Mouse (Mus musculus) forebrain, postnatal 0 days (tissue): ENCODE data around the gene Fam193a. TPM values are rescaled to one million over a fixed set of nuclear protein-coding genes. Genes with fewer than 3 reads are reported as not detected.

Experiments
- ATAC-seq: fragments of 200-750 bp; cut with Nextera tagmentation; 2 replicates; pipeline ENCODE4 v1.8.0; 2017; ENCODE audit warnings: mild to moderate bottlenecking, moderate library complexity
- DNase-seq: peaks from one replicate; pipeline ENCODE4 v3.0.0-alpha.2; 2015
- H3K27ac ChIP-seq: fragments of 300-500 bp; sonication (generic); 2 replicates; pipeline ENCODE4 v1.5.1; 2014; ENCODE audit warnings: low read depth, mild to moderate bottlenecking, antibody characterized with exemption, low read length, moderate library complexity, mixed read lengths
- H3K27me3 ChIP-seq: fragments of 300-500 bp; sonication (generic); 2 replicates; pipeline ENCODE4 v1.6.1; 2014; ENCODE audit warnings: mild to moderate bottlenecking, low read length, mixed read lengths; ENCODE audit not compliant: insufficient read depth
- H3K36me3 ChIP-seq: fragments of 300-500 bp; sonication (generic); 2 replicates; pipeline ENCODE4 v1.6.1; 2014; ENCODE audit warnings: mild to moderate bottlenecking, moderate library complexity; ENCODE audit not compliant: insufficient read depth
- H3K4me1 ChIP-seq: fragments of 300-500 bp; sonication (generic); 2 replicates; pipeline ENCODE4 v1.6.1; 2014; ENCODE audit warnings: antibody characterized with exemption; ENCODE audit not compliant: insufficient read depth
- H3K4me2 ChIP-seq: fragments of 300-500 bp; sonication (generic); 2 replicates; pipeline ENCODE4 v1.6.1; 2014; ENCODE audit warnings: low read depth, mild to moderate bottlenecking, moderate library complexity
- H3K4me3 ChIP-seq: fragments of 300-500 bp; sonication (generic); 2 replicates; pipeline ENCODE4 v1.5.1; 2014; ENCODE audit warnings: low read depth, low read length, mixed read lengths
- H3K9ac ChIP-seq: fragments of 300-500 bp; sonication (generic); 2 replicates; pipeline ENCODE4 v1.6.1; 2014; ENCODE audit warnings: mild to moderate bottlenecking
- H3K9me3 ChIP-seq: fragments of 300-500 bp; sonication (generic); 2 replicates; pipeline ENCODE4 v1.6.1; 2016; ENCODE audit warnings: low read length
- CTCF ChIP-seq: sonication (generic); IDR thresholded peaks from 2 replicates; pipeline ENCODE4 v1.5.1; 2016; ENCODE audit warnings: antibody characterized with exemption, control low read depth, low read depth
- WGBS: fragments of 180-500 bp; shearing (Covaris S2); extraction: QIAGEN DNeasy Blood & Tissue Kit; methylation state at CpG from one replicate; pipeline ENCODE4 v1.1.7; 2014; 5-methylcytosine and 5-hydroxymethylcytosine counted together
- polyA plus RNA-seq: library from polyadenylated mRNA; unstranded; fragments of >200 nt; fragmentation: Nextera tagmentation; extraction: Ambion mirVana; gene quantifications from 2 replicates; pipeline ENCODE4 v1.2.1, GENCODE M21; 2015
- total RNA-seq: library from RNA; depleted of rRNA; stranded (reverse); fragments of >200 nt; gene quantifications from 2 replicates; pipeline ENCODE4 v1.2.3, GENCODE M21; 2014; rRNA removed

The Fam193a gene
- total and polyA plus RNA-seq, 2 experiments from 2014 or later = 9.8 to 44.5 TPM

DNA sequence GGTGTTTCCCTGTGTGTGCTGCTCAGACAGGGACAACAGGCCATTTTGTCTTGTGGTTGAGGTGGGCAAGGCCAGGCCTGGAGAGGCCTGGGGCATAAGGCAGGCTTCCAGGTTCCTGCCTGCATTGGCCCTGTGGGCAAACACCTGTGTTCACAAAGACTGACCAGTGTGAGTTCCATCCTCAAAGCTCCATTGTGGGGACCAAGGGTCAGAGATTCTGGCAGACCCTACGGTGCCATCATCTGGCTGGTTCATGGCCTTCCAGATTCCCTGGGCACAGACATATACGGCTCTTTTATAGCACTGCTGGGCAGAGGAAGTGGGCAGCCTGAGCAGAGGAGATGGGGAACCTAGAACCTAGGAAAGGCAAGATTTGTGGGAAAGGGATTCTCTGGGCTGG lies 157.6 kb downstream of the Fam193a start:
- H3K4me1 ChIP-seq = no peaks in the 10 kb centered on the region
- no peak for DNase-seq
- H3K9ac ChIP-seq = no peak overlapping the region
- H3K4me3 ChIP-seq = no peak overlapping the region
- H3K27me3 ChIP-seq = no peaks in the 10 kb centered on the region
- no peak for TF ChIP-seq CTCF
- no peak for ATAC-seq
- 77% methylated on average over 2 of the region's 2 CpGs for WGBS
- no peak overlapping the region for H3K4me2 ChIP-seq
- H3K9me3 ChIP-seq = no peaks in the 10 kb centered on the region
- H3K27ac ChIP-seq = no peak overlapping the region
- H3K36me3 ChIP-seq = no peaks in the 10 kb centered on the region

DNA sequence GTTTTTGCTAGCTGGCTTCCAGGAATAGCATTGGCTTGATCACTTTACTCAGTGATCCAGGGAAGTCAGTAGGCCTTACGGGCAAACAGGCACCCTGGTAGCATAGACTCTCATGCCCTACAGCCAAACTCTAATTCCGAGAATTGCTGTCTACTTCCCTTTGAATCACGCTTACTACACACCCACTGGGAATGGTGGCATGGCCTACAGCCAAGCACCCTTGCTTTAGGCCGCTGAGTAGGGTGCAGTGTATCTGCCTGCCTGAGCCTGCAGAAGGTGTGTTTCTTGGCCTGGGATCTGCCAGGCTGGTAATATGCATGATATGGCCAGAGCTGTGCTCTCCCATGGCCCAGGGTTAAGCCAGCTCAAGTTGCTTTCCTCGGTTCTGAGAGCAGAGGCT lies 159.0 kb downstream of the Fam193a start:
- TF ChIP-seq CTCF = no peak
- Histone ChIP-seq H3K4me1 (no peaks in the 10 kb centered on the region), H3K27ac (no peak overlapping the region), H3K4me3 (no peak overlapping the region), H3K27me3 (no peaks in the 10 kb centered on the region), H3K9ac (no peak overlapping the region), H3K36me3 (no peaks in the 10 kb centered on the region), H3K9me3 (no peaks in the 10 kb centered on the region), H3K4me2 (no peak overlapping the region)
- ATAC-seq = no peak
- DNase-seq = no peak
- 79% methylated on average over 5 of the region's 5 CpGs for WGBS

DNA sequence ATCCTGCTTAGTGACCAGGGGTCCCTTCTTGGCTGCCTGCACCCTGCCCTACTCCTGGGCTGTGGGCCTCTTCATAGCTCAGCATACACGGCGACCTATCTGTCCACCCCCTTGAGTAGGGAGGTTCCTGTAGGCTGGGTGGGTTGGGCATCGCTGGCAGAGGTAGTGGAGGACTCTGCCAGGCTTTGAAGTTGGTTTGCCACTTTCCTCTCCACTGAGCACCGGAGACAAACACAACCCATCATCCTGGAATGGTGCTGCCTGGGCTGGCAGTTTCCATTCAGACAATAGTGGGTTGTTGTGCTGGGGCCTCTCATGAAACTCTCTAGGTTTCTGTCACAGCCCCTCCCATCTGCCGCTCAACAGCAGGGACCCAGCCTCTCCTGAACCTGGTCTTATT lies 160.4 kb downstream of the Fam193a start:
- 73% methylated on average over 5 of the region's 5 CpGs for WGBS
- Histone ChIP-seq H3K9me3 (no peaks in the 10 kb centered on the region), H3K36me3 (no peaks in the 10 kb centered on the region), H3K9ac (no peak overlapping the region), H3K27ac (no peak overlapping the region), H3K4me1 (no peaks in the 10 kb centered on the region), H3K4me3 (no peak overlapping the region), H3K27me3 (no peaks in the 10 kb centered on the region), H3K4me2 (no peak overlapping the region)
- TF ChIP-seq CTCF = no peak
- no peak for ATAC-seq
- DNase-seq = no peak

DNA sequence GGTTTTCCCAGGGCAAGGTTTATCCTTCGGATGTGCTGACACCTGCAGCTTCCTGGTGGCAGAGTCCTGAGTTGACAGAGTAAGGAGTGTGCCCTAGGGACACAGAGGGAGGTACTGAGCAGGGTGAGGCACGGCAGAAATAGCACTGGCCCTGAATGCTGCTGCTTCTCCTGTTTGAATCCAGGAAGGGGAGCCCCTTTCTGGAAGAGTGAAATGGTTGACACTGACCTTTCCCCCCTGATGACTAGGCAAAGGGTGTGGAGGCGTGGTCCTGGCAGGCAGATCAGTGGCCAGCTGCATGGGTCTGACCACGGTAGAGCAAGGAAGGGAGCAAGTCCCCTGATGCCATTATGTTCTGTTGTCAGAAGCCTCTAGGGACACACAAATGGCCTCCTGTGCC lies 161.0 kb downstream of the Fam193a start:
- no peak for TF ChIP-seq CTCF
- Histone ChIP-seq H3K4me3 (no peak overlapping the region), H3K4me1 (no peaks in the 10 kb centered on the region), H3K27me3 (no peaks in the 10 kb centered on the region), H3K4me2 (no peak overlapping the region), H3K9me3 (no peaks in the 10 kb centered on the region), H3K36me3 (no peaks in the 10 kb centered on the region), H3K27ac (no peak overlapping the region), H3K9ac (no peak overlapping the region)
- WGBS = 58% methylated on average over 4 of the region's 4 CpGs
- ATAC-seq (no peak), DNase-seq (no peak)

DNA sequence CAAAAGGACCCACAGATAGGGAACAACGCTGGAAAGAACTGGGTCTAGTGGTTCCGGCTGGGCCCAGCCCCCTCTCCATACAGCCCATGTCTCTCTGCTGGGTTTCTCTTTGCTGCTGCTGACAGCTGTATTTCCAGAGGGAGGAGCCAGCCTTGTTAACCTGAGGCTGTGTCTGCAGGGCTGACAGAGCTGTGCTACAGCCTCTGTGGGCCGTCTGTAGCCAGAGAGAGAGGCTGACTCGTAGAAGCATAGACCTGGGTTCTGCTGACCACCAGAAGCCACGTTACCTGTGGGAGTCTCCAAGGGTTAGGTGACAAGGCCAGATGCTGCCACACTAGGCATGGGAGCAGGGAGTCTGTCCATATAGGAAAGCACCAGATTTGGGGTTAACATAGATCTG lies 163.3 kb downstream of the Fam193a start:
- WGBS = 78% methylated on average over 5 of the region's 5 CpGs
- Histone ChIP-seq H3K9me3 (no peaks in the 10 kb centered on the region), H3K9ac (no peak overlapping the region), H3K4me3 (no peak overlapping the region), H3K4me2 (no peak overlapping the region), H3K4me1 (no peaks in the 10 kb centered on the region), H3K36me3 (no peaks in the 10 kb centered on the region), H3K27ac (no peak overlapping the region), H3K27me3 (no peaks in the 10 kb centered on the region)
- DNase-seq (no peak), ATAC-seq (no peak)
- no peak for TF ChIP-seq CTCF

DNA sequence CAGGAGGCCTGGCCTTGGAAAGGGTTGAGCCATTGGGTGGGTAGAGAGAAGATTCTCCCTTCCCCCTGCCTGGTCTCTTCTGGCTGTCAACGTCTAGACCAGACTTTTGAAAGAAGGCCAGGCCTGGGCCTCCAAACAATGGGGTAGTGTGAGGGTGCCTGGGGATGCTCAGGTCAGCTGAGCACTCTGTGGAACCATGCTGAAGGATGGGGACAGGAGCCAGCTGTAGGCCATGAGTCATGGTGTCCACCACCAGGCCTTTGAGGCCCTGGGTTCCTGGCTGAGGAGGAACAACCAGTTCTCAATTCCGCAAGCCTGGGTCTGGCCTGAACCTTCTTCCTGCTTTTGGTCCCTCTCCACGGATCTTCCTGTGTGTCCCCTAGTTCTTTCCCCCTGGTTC lies 164.1 kb downstream of the Fam193a start:
- no peak overlapping the region for H3K4me2 ChIP-seq
- no peaks in the 10 kb centered on the region for H3K27me3 ChIP-seq
- H3K9ac ChIP-seq = no peak overlapping the region
- H3K36me3 ChIP-seq = no peaks in the 10 kb centered on the region
- no peak for TF ChIP-seq CTCF
- H3K9me3 ChIP-seq = no peaks in the 10 kb centered on the region
- H3K4me1 ChIP-seq = no peaks in the 10 kb centered on the region
- no peak overlapping the region for H3K4me3 ChIP-seq
- DNase-seq = no peak
- no peak for ATAC-seq
- 69% methylated on average over 3 of the region's 3 CpGs for WGBS
- no peak overlapping the region for H3K27ac ChIP-seq

DNA sequence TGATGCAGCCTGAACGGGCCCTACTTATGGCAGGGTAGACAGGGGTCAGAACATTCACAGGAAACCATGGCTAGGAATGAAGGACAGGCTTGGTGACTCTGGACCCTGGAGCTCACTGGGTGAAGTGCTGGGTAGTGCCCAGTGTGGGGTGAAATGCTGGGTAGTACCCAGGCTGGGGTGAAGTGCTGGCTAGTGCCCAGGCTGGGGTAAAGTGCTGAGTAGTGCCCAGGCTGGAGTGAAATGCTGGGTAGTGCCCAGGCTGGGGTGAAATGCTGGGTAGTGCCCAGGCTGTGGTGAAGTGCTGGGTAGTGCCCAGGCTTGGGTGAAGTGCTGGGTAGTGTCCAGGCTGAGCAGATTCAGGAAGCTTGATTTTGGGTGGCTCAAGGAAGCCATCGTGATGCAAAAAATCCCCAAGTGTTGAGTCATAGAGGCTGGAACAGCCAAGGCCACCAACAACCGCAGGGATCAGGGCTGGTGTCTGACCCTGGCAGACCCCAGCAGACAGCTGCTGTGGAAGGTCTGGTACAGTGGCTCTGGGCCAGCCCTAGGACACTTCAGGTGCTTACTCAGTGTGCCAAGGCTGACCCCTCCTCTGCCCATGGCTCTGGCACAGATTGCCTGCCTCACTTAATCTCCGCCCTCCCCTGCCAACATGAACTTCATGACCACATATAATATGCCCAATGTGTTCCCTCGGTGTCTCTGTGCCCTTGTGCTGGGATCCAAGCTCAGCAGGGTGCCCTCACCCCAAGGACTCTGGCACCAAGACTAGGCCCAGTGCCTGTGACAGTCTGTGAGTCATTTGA lies 165.2 kb downstream of the Fam193a start:
- Histone ChIP-seq H3K27ac (no peak overlapping the region), H3K36me3 (no peaks in the 10 kb centered on the region), H3K9ac (no peak overlapping the region), H3K27me3 (no peaks in the 10 kb centered on the region), H3K4me2 (no peak overlapping the region), H3K4me3 (no peak overlapping the region), H3K9me3 (no peaks in the 10 kb centered on the region), H3K4me1 (no peaks in the 10 kb centered on the region)
- 83% methylated on average over 5 of the region's 5 CpGs for whole genome bisulfite sequencing
- DNase-seq (no peak), ATAC-seq (no peak)
- no peak for TF ChIP-seq CTCF

DNA sequence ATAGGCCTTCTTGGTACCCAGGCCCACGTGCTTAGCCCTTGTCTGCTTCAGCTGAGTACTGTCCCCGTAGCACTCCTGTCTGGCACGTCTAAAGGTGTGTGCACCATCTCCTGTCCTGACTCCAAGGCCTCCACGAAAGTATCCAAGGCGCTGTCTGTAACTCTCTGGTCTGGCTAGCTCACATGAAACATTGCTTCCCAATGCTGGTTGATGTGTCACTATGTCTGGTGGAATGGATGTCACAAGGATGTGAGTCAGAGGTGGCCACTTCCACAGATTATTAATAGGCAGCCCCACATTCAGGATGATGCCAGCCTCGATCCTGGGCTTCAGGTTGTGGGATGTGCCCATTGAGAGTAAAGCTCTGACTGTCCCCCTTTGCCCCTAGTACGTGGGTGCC lies 166.1 kb downstream of the Fam193a start:
- Histone ChIP-seq H3K36me3 (no peaks in the 10 kb centered on the region), H3K4me3 (no peak overlapping the region), H3K27ac (no peak overlapping the region), H3K27me3 (no peaks in the 10 kb centered on the region), H3K9me3 (no peaks in the 10 kb centered on the region), H3K4me1 (no peaks in the 10 kb centered on the region), H3K9ac (no peak overlapping the region), H3K4me2 (no peak overlapping the region)
- no peak for TF ChIP-seq CTCF
- ATAC-seq (no peak), DNase-seq (no peak)
- 87% methylated on average over 7 of the region's 7 CpGs for WGBS

Other genes with a start within 250 kb of the Fam193a start
- gene Poln, start 200.5 kb upstream of the Fam193a start, total RNA-seq = 0.05 and 0.15 TPM in 2 replicates
- gene Poln, start 200.5 kb upstream of the Fam193a start, polyA plus RNA-seq = 0.13 and 0.48 TPM in 2 replicates
- gene Haus3, start 200.4 kb upstream of the Fam193a start, total RNA-seq = 6.0 and 11.4 TPM in 2 replicates
- 7.9 and 9.1 TPM in 2 replicates for gene Haus3, start 200.4 kb upstream of the Fam193a start, polyA plus RNA-seq
- 75.9 and 88.9 TPM in 2 replicates for gene Mxd4, start 182.2 kb upstream of the Fam193a start, total RNA-seq
- 18.1 and 23.7 TPM in 2 replicates for gene Mxd4, start 182.2 kb upstream of the Fam193a start, polyA plus RNA-seq
- 12.2 and 14.2 TPM in 2 replicates for gene Zfyve28, start 81.5 kb upstream of the Fam193a start, total RNA-seq
- 3.6 and 4.0 TPM in 2 replicates for gene Zfyve28, start 81.5 kb upstream of the Fam193a start, polyA plus RNA-seq
- gene Cfap99, start 81.3 kb upstream of the Fam193a start, total RNA-seq = 0.08 and 0.24 TPM in 2 replicates
- 0.10 and 0.23 TPM in 2 replicates for gene Cfap99, start 81.3 kb upstream of the Fam193a start, polyA plus RNA-seq
- gene Rnf4, start 33.6 kb upstream of the Fam193a start, total RNA-seq = 116 and 122 TPM in 2 replicates
- gene Rnf4, start 33.6 kb upstream of the Fam193a start, polyA plus RNA-seq = 122 and 129 TPM in 2 replicates
- 7.2 and 9.7 TPM in 2 replicates for gene Tnip2, start 144.1 kb downstream of the Fam193a start, total RNA-seq
- gene Tnip2, start 144.1 kb downstream of the Fam193a start, polyA plus RNA-seq = 4.9 and 9.4 TPM in 2 replicates
- 37.6 and 43.7 TPM in 2 replicates for gene Sh3bp2, start 155.9 kb downstream of the Fam193a start, total RNA-seq
- 21.5 and 21.8 TPM in 2 replicates for gene Sh3bp2, start 155.9 kb downstream of the Fam193a start, polyA plus RNA-seq
- 270 and 334 TPM in 2 replicates for gene Add1, start 203.7 kb downstream of the Fam193a start, total RNA-seq
- 165 and 175 TPM in 2 replicates for gene Add1, start 203.7 kb downstream of the Fam193a start, polyA plus RNA-seq